Mouse (Mus musculus) heart, embryonic 16.5 days (tissue): ENCODE results near the gene Sipa1. TPM values are rescaled to one million over a fixed set of nuclear protein-coding genes. Genes with fewer than 3 reads are reported as not detected.

ENCODE experiments used
- ATAC-seq: fragments of 200-750 bp; cut with Nextera tagmentation; replicated peaks from 2 replicates; pipeline ENCODE4 v1.8.0; 2017; ENCODE audit warnings: moderate number of reproducible peaks; ENCODE audit not compliant: insufficient read depth, low FRiP score; ENCODE audit errors: extremely low read depth
- H3K27ac ChIP-seq: fragments of 300-500 bp; sonication (generic); 2 replicates; pipeline ENCODE4 v1.5.1; 2014; ENCODE audit warnings: mild to moderate bottlenecking, low read length, control low read depth, moderate library complexity
- H3K27me3 ChIP-seq: fragments of 300-500 bp; sonication (generic); 2 replicates; pipeline ENCODE4 v1.6.1; 2014; ENCODE audit warnings: low read length, mixed read lengths; ENCODE audit not compliant: control insufficient read depth, insufficient read depth
- H3K36me3 ChIP-seq: fragments of 300-500 bp; sonication (generic); 2 replicates; pipeline ENCODE4 v1.6.1; 2014; ENCODE audit not compliant: control insufficient read depth, insufficient read depth
- H3K4me1 ChIP-seq: fragments of 300-500 bp; sonication (generic); 2 replicates; pipeline ENCODE4 v1.6.1; 2014; ENCODE audit warnings: low read length, mixed read lengths; ENCODE audit not compliant: control insufficient read depth, insufficient read depth
- H3K4me2 ChIP-seq: fragments of 300-500 bp; sonication (generic); 2 replicates; pipeline ENCODE4 v1.6.1; 2014; ENCODE audit warnings: low read depth, mild to moderate bottlenecking, control low read depth, low read length
- H3K4me3 ChIP-seq: fragments of 300-500 bp; sonication (generic); 2 replicates; pipeline ENCODE4 v1.5.1; 2014; ENCODE audit warnings: mild to moderate bottlenecking, control low read depth, low read length
- H3K9ac ChIP-seq: fragments of 300-500 bp; sonication (generic); 2 replicates; pipeline ENCODE4 v1.6.1; 2014; ENCODE audit warnings: low read length, control low read depth
- H3K9me3 ChIP-seq: fragments of 300-500 bp; sonication (generic); replicated peaks from 2 replicates; pipeline ENCODE4 v1.6.1; 2016; ENCODE audit warnings: low read length; ENCODE audit not compliant: control insufficient read depth
- WGBS: fragments of 180-500 bp; shearing (Covaris S2); extraction: QIAGEN DNeasy Blood & Tissue Kit; methylation state at CpG from one replicate; pipeline ENCODE4 v1.1.7; 2014; 5-methylcytosine and 5-hydroxymethylcytosine counted together
- microRNA-seq: library from miRNA; unstranded; fragments of <30 nt; microRNA quantifications from one replicate; pipeline ENCODE4, GENCODE M21; 2017
- polyA plus RNA-seq: library from polyadenylated mRNA; unstranded; fragments of >200 nt; fragmentation: Nextera tagmentation; extraction: Ambion mirVana; gene quantifications from 2 replicates; pipeline ENCODE4 v1.2.1, GENCODE M21; 2015

Gene Sipa1
- polyA plus RNA-seq, 1 experiment from 2014 or later = 23.5 TPM

DNA sequence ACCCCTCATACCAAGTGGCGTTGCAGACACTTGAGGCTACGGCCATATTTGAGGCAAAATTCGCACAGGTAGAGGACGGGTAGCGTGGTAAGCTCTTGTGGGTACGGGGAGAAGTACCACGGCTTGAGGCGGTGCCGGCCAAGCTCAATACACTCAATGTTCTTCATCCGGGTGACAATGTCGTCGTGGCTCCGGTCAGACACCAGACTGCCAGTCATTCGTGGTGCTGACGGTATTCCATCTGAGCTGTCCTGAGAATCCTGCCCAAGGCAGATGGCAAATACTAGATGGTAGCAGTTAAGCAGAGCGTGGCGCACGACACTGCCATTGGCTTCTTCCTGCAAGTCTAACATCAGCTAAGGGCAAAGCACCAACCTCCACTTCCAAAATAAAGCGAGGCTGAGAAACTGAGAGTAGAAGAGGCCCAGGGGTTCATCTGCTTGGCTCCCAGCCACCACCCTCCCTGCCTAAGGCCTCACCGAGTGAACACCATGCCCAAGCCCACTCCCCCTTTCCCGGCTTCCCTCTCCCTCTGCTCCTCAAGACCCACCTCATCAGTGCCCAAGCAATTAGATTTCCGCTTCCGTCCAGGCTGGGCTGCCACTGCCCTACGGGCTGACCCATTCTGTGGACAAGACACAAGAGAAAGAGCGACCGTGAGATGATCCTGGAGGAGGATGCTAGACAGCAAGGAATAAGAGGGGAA, 55.6 kb downstream of the Sipa1 start:
- peaks cover 19% of the 10 kb centered on the region for H3K4me1 ChIP-seq
- H3K27me3 ChIP-seq = no peaks in the 10 kb centered on the region
- H3K4me3 ChIP-seq = no peak overlapping the region
- no peak overlapping the region for H3K4me2 ChIP-seq
- ATAC-seq = no peak
- no peak overlapping the region for H3K27ac ChIP-seq
- H3K9me3 ChIP-seq = no peaks in the 10 kb centered on the region
- peaks cover 55% of the 10 kb centered on the region for H3K36me3 ChIP-seq
- 93% methylated on average over 26 of the region's 26 CpGs for WGBS
- H3K9ac ChIP-seq = no peak overlapping the region

DNA sequence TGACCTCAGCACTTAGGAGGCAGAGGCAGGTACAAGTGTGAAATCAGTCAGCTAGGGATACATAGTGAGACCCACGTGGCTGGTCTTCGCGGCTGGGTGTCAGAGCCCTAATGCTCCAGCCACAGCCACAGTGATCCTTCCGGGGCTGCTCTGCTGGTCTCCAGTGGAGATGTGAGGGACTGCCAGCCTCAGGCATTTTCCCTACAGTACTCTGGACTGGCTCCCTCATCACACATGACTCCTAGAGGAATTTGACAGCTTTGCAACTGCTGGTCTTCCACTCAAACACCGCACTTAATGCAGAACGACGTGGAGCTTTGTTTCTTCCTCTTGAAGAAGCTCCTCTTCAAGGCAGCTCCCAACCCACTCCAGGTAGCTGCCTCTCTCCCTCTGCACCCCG, 57.3 kb downstream of the Sipa1 start:
- Histone ChIP-seq H3K27ac (no peak overlapping the region), H3K9ac (no peak overlapping the region), H3K9me3 (no peaks in the 10 kb centered on the region), H3K4me2 (no peak overlapping the region), H3K4me3 (no peak overlapping the region), H3K36me3 (peaks cover 55% of the 10 kb centered on the region), H3K27me3 (no peaks in the 10 kb centered on the region), H3K4me1 (peaks cover 26% of the 10 kb centered on the region)
- ATAC-seq = no peak
- 70% methylated on average over 8 of the region's 8 CpGs for WGBS

DNA sequence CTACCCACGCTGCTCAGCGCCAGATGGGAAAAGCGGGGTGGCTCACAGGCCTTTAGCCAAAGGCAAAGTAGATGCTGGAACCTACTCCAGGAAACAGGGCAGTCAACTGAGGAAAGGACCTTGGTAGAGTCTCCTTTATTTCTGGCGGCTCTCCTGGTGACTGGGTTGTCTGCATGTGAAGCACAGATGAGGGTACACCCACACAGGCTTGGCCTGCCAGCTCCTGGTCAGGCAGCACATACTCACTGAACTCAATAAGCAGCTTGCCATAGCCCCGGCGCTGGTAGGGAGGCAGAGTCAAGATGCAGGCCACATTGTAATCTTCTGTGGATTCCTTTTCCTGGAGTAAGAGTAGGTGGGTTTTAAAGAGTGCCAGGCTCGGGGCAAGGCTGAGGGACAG, 58.4 kb downstream of the Sipa1 start:
- 92% methylated on average over 7 of the region's 7 CpGs for WGBS

DNA sequence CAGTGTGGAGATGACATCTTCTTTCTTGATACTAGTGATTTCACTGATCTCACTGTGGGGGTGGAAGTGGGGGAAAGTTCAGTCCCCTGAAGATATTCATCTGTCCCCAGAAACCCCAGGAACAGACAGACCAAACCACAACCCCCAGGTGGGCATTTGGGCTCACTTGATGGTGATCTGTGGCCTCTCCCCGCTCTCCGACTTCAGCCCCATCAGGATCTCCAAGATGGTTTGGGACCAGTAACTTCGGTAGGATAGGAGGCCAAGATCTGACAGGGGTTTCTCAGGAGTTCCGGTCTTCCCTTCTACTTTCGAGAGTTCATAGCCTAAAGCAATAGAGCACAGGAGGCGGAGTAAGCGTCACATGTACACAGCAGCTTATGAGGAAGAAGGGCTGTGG, 59.8 kb downstream of the Sipa1 start:
- 84% methylated on average over 7 of the region's 7 CpGs for WGBS
- ATAC-seq = no peak
- Histone ChIP-seq H3K4me2 (no peak overlapping the region), H3K36me3 (peaks cover 55% of the 10 kb centered on the region), H3K4me1 (peaks cover 12% of the 10 kb centered on the region), H3K9ac (no peak overlapping the region), H3K4me3 (no peak overlapping the region), H3K9me3 (no peaks in the 10 kb centered on the region), H3K27ac (no peak overlapping the region), H3K27me3 (no peaks in the 10 kb centered on the region)

More for the DNA sequence above, 58.4 kb downstream of the Sipa1 start:
- Histone ChIP-seq H3K4me2 (no peak overlapping the region), H3K9me3 (no peaks in the 10 kb centered on the region), H3K36me3 (peaks cover 55% of the 10 kb centered on the region), H3K4me3 (no peak overlapping the region), H3K27me3 (no peaks in the 10 kb centered on the region), H3K4me1 (peaks cover 19% of the 10 kb centered on the region), H3K27ac (no peak overlapping the region), H3K9ac (no peak overlapping the region)
- ATAC-seq = no peak

DNA sequence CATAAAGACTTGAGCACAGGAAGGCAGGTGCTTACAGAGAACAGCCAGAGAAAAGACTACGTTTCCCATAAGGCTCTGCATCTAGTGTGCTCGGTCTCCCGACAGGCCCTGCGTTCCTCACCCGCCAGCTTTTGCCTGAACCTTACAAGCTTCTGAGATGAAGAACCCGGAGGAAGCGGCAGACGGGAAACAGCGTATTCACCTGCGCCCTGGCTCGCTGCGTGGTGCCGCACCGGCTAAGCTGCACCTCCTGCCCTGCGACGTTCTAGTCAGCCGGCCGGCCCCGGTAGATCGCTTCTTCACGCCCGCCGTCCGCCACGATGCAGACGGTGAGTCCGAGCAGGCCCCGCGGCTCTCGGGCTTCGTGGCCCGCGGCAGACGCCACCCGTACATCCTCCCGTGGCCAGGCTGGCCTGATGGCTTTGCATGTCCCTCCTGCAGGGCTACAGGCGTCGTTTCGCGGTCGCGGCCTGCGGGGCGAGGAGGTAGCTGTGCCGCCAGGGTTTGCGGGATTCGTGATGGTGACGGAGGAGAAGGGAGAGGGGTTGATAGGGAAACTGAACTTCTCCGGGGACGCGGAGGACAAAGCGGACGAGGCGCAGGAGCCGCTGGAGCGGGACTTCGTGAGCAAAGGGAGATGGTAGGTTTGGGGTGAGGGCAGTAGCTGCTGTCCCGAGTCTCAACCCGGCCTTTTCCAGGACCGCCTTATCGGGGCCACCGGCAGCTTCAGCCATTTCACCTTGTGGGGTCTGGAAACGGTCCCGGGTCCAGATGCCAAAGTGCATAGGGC, 61.6 kb downstream of the Sipa1 start, which contains the start of gene Rnaseh2c:
TSS of gene Rnaseh2c (plus strand) at position 122 of the 790 bp plus-strand sequence.
- Histone ChIP-seq H3K4me3 (peak within 1 kb of the TSS; percentile 80), H3K9ac (peak within 1 kb of the TSS; percentile 92), H3K4me1 (peaks cover 11% of the 10 kb centered on the region), H3K4me2 (peak within 1 kb of the TSS; percentile 94), H3K9me3 (no peaks in the 10 kb centered on the region), H3K36me3 (peaks cover 38% of the 10 kb centered on the region), H3K27ac (peak within 1 kb of the TSS; percentile 58), H3K27me3 (no peaks in the 10 kb centered on the region)
- WGBS = under 1% methylated on average over 64 of the region's 64 CpGs
- ATAC-seq = peak; percentile 86

Small RNA genes within 50 kb of the gene (microRNA-seq; reads per million reads assigned to microRNA genes)
- gene Mir6987 = not detected

Other genes with a start within 250 kb of the Sipa1 start
- 219 and 232 TPM in 2 replicates for gene Drap1, start 238.7 kb downstream of the Sipa1 start, polyA plus RNA-seq
- 34.6 and 41.8 TPM in 2 replicates for gene AI837181, start 238.6 kb downstream of the Sipa1 start, polyA plus RNA-seq
- 0.16 TPM in 1 of 2 replicates, not detected in the other for gene Fosl1, start 216.2 kb downstream of the Sipa1 start, polyA plus RNA-seq
- 7.6 and 8.0 TPM in 2 replicates for gene Ccdc85b, start 205.8 kb downstream of the Sipa1 start, polyA plus RNA-seq
- gene Fibp, start 203.1 kb downstream of the Sipa1 start, polyA plus RNA-seq = 108 TPM in 2 replicates
- gene Ctsw, start 195.2 kb downstream of the Sipa1 start, polyA plus RNA-seq = 3.1 and 7.4 TPM in 2 replicates
- gene Efemp2, start 189.8 kb downstream of the Sipa1 start, polyA plus RNA-seq = 62.7 and 76.1 TPM in 2 replicates
- 50.1 and 52.9 TPM in 2 replicates for gene Mus81, start 175.3 kb downstream of the Sipa1 start, polyA plus RNA-seq
- 1,696 and 1,829 TPM in 2 replicates for gene Cfl1, start 173.3 kb downstream of the Sipa1 start, polyA plus RNA-seq
- gene 1700020D05Rik, start 159.9 kb downstream of the Sipa1 start, polyA plus RNA-seq = not detected in 2 replicates
- gene Snx32, start 153.2 kb downstream of the Sipa1 start, polyA plus RNA-seq = 17.2 and 18.3 TPM in 2 replicates
- gene Ovol1, start 103.1 kb downstream of the Sipa1 start, polyA plus RNA-seq = 0.54 and 0.61 TPM in 2 replicates
- 3.8 and 4.0 TPM in 2 replicates for gene Ap5b1, start 95.7 kb downstream of the Sipa1 start, polyA plus RNA-seq
- gene Rnaseh2c, start 61.8 kb downstream of the Sipa1 start, polyA plus RNA-seq = 76.7 and 80.0 TPM in 2 replicates
- 30.3 and 31.8 TPM in 2 replicates for gene Kat5, start 53.5 kb downstream of the Sipa1 start, polyA plus RNA-seq
- 37.7 and 38.2 TPM in 2 replicates for gene Rela, start 26.2 kb downstream of the Sipa1 start, polyA plus RNA-seq
- 24.4 and 26.8 TPM in 2 replicates for gene Map3k11, start 25.0 kb upstream of the Sipa1 start, polyA plus RNA-seq
- gene Pcnx3, start 25.2 kb upstream of the Sipa1 start, polyA plus RNA-seq = 11.5 and 13.4 TPM in 2 replicates
- 0.18 and 0.24 TPM in 2 replicates for gene Kcnk7, start 40.7 kb upstream of the Sipa1 start, polyA plus RNA-seq
- 92.3 and 97.5 TPM in 2 replicates for gene Ehbp1l1, start 62.6 kb upstream of the Sipa1 start, polyA plus RNA-seq
- gene Fam89b, start 65.9 kb upstream of the Sipa1 start, polyA plus RNA-seq = 68.6 and 72.3 TPM in 2 replicates
- 27.3 and 31.5 TPM in 2 replicates for gene Ltbp3, start 77.2 kb upstream of the Sipa1 start, polyA plus RNA-seq
- 62.1 and 66.6 TPM in 2 replicates for gene Scyl1, start 107.7 kb upstream of the Sipa1 start, polyA plus RNA-seq
- gene Frmd8, start 211.6 kb upstream of the Sipa1 start, polyA plus RNA-seq = 33.6 and 34.8 TPM in 2 replicates
- gene Slc25a45, start 214.1 kb upstream of the Sipa1 start, polyA plus RNA-seq = 4.6 and 5.0 TPM in 2 replicates
- gene Tigd3, start 230.4 kb upstream of the Sipa1 start, polyA plus RNA-seq = 1.5 and 1.6 TPM in 2 replicates
- 97.5 and 103 TPM in 2 replicates for gene Dpf2, start 249.3 kb upstream of the Sipa1 start, polyA plus RNA-seq